Mouse (Mus musculus) Patski (cell line): ENCODE results near the gene Cks1brt. TPM values are rescaled to one million over a fixed set of nuclear protein-coding genes. Genes with fewer than 3 reads are reported as not detected.
"Not testable (repeated sequence)": the region's sequence is repeated elsewhere in the genome, so short reads cannot be mapped to it uniquely, and the experiment has no call there.

ENCODE experiments used
- ATAC-seq: fragments of 100-300 bp; one replicate; pipeline ENCODE4 v1.8.0; 2021
- CTCF ChIA-PET: fragments of 350-600 bp; sonication (Branson Sonifier 250); formaldehyde crosslinking; loops from one replicate; lab custom pipeline; 2022; ENCODE audit warnings: inconsistent platforms; lab: Charles Lee
- POLR2A ChIA-PET: fragments of 350-600 bp; sonication (Branson Sonifier 250); formaldehyde crosslinking; loops from one replicate; lab custom pipeline; 2022; ENCODE audit warnings: antibody characterized with exemption, inconsistent platforms; lab: Charles Lee
- DNase-seq: peaks from one replicate; pipeline ENCODE4 v3.0.0-alpha.2; 2011; ENCODE audit warnings: low read depth, low spot score
- H3K27me3 ChIP-seq: fragments of 371-371 bp; one replicate; pipeline ENCODE4 v1.5.1; 2021
- CTCF ChIP-seq: fragments of 100-300 bp; IDR thresholded peaks from one replicate; pipeline ENCODE4 v1.5.1; 2021
- in situ Hi-C: fragments of 300-500 bp; cut with MboI; formaldehyde crosslinking; loops from 3 replicates; pipeline ENCODE4 v1.11.1; 2018; ENCODE audit warnings: low pct_unique_long_range_greater_than_20kb, mixed read lengths
- polyA plus RNA-seq: library from polyadenylated mRNA; unstranded; gene quantifications from one replicate; pipeline ENCODE4 v1.2.3, GENCODE M21; 2021

The Cks1brt gene
- polyA plus RNA-seq, result 3.8 TPM

DNA sequence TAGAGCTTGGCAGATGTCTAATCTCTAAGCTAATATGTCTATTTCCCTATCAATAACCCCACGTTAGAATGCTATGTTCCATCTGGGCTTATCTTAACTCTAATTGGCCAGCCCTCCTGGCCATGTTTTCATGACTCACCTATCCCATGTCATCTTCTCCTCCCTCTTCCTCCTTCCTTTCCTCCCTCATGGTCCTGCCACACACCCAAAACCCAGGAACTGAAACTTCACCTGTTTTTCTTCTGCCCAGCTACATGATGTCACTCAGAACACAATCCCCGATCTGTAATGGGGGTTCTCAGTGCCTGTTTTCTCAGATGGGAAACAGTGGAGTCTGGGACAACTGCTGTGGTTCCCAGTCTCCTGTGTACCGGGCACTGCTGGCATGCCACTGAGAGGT, at the start of gene Cks1brt:
Cks1brt (plus strand) TSS at position 301 of the 400 bp plus-strand sequence.
- H3K27me3 ChIP-seq, result peaks cover 12% of the 10 kb centered on the region
- no peak for TF ChIP-seq CTCF
- POLR2A ChIA-PET, result no interaction called here
- ATAC-seq, result no peak
- in situ Hi-C loops, result no loop called here
- CTCF ChIA-PET, result no interaction called here
- DNase-seq, result no peak

DNA sequence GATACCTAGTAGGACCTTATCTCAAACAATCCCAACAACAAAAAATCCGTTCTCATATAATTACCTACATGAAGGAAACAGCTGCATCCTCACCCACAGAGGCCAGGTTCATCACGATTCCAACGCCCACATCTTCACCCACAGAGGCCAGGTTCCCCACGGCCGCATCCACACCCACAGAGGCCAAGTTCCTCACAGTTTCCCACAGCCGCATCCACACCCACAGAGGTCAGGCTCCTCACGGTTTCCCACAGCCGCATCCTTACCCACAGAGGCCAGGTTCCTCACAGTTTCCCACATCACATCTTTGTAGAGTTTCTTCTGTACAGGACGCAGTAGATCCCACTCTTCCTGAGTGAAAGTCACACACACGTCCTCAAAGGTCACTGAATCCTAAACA, 38.5 kb upstream of the Cks1brt start:
- ATAC-seq, result no peak
- DNase-seq, result no peak
- ChIA-PET POLR2A (interaction anchor here (0.7 kb wide), 1 partner anchor 15 kb away, joined by 8 read pairs; no protein-coding TSS in a partner anchor), CTCF (no interaction called here)
- in situ Hi-C loops, result no loop called here
- TF ChIP-seq CTCF, result no peak
- no peaks in the 10 kb centered on the region for H3K27me3 ChIP-seq

DNA sequence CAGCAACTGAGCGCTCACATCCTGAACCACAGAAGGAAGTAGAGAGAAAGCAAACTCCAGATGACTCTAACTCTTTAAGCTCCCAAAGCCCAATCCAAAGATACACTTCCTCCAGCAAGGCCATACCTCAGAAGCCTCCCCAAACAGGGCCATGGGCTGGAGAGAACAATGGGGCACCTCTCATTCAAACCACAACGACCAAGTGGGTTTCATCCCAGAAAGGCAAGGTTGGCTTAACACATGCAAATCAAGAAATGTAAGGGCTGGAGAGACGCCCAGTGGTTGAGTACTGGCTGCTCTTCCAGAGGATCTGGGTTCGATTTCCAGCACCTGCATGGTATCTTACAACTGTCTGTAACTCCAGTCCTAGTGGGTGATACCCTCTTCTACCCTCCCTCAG, 36.2 kb upstream of the Cks1brt start:
- ChIA-PET CTCF (no interaction called here), POLR2A (no interaction called here)
- no peak for TF ChIP-seq CTCF
- DNase-seq (no peak), ATAC-seq (no peak)
- in situ Hi-C loops, result no loop called here
- no peaks in the 10 kb centered on the region for H3K27me3 ChIP-seq

DNA sequence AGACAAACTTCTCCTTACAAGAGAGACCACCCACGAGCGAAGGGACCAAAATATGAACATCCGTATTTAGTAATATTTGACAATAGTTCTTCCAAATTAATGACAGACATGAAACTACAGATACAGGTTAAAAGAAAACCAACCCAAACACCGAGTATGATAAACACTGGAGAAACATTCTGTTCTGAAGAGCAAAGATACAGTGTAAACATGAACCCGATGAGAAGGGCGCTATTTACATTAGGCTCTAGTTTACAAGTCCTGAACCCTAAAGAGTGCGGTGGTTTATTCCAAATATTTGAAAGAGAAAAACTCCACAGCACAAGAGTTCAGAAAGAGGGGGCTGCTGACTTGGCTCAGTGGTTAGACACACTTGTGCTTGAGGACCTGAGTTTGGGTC, 34.7 kb upstream of the Cks1brt start:
- no peaks in the 10 kb centered on the region for H3K27me3 ChIP-seq
- POLR2A ChIA-PET, result no interaction called here
- DNase-seq, result no peak
- no peak for ATAC-seq
- in situ Hi-C loops, result no loop called here
- CTCF ChIA-PET, result no interaction called here
- no peak for TF ChIP-seq CTCF

DNA sequence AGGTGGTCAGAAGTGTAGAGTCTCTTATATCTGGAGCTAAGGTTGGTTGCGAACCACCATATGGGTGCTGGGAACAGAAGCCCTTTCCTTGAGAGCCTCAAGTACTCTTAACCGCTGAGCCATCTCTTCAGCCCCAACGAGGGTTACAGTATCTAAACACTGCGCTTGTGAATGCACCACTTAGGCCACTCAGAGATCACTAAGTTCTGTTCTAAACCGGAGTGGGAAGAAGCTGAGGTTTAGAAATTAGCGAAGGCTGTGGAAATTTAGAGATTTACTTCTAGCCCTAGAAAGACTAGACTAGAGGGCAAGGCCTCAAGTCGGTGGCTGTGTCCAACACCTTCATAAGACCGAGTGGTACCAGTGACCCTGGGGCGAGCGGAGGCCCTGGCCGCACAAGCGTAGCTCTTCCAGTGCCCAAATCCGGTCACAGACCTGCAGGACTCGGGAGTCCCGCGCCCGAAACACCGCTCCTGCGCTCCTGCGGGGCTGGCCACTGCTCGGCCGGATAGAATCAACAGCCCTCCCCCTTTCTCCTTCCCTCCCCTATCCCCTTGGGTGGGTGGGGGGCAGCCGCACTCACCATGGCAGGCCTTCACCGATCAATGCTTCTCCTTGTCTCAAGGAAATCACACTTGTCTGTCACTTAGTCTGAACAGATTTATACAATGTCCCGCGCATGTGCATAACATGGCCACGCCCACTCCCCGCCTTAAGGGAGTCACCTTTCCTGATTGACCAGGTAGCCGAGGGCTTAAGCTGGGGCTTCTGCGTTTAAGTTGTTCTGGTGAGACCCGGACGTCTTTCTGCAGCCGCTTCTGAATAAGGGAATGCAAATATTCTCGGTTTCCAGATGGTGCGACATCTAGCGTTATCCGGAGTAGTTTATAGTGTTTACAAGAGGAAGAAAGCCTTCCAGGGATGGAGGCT, 32.4 kb upstream of the Cks1brt start:
- ChIA-PET CTCF (no interaction called here), POLR2A (no interaction called here)
- peak; percentile 17 for DNase-seq
- peak; percentile 47 for ATAC-seq
- TF ChIP-seq CTCF, result peak; percentile 54
- H3K27me3 ChIP-seq, result peaks cover 12% of the 10 kb centered on the region
- in situ Hi-C loops, result no loop called here

DNA sequence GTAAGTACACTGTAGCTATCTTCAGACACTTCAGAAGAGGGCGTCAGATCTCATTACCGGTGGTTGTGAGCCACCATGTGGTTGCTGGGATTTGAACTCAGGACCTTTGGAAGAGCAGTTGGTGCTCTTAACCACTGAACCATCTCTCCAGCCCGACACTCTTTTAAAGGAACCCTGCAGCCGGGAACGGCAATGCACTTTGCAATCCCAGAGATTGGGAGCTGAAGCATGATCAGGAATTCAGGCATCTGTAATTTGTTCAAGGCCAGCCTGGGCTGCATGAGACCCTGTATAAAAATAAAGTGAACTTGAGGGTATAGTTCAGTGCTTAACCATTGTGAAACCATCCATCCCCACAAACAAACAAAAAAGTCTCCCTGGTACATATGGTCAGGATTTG, 31.5 kb upstream of the Cks1brt start:
- ATAC-seq, DNase-seq, CTCF ChIA-PET, in situ Hi-C loops, POLR2A ChIA-PET: not testable (repeated sequence)
- peaks cover 19% of the 10 kb centered on the region for H3K27me3 ChIP-seq

DNA sequence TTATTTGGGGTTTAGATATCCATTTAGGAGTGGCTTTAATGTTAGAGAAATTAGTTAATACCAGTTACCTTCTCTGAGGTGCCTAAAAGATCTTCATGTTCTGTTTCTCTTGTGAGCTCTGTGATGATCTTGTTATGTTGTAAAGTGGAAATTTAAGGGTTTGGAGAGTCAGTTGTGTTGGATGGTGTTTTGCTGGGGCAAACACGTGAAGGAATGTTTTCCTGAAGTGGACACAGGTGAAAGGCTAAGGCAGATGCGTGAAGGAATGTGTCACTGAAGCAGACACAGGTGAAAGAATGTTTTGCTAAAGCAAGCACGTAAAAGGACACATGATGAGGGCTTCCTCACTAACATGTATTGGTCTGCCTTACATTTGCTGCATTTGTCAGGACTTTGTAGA, 28.7 kb upstream of the Cks1brt start, which contains the start of gene Zfp791:
Zfp791 (minus strand) TSS at position 101 of the 400 bp plus-strand sequence.
- ChIA-PET CTCF (no interaction called here), POLR2A (no interaction called here)
- in situ Hi-C loops, result no loop called here

DNA sequence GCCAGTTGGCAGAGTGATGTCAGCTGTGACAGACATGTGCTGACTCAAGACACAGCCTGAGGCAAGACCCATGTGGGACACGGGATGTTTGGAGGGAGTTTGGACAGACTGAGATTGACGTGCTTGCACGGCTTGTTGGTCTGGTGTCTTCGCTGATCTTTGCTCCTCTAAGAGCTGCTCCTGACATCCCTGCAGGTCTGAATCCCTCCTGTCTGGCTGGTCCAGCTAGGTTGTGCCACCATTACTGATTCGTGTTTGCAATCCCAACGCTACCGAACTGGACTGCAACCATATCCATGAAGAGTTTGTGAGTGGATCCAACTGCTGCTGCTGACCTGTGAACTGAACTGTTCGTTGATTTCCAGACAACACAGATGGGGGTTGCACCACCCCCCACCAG, 28.0 kb upstream of the Cks1brt start:
- in situ Hi-C loops, result no loop called here
- peaks cover 19% of the 10 kb centered on the region for H3K27me3 ChIP-seq
- TF ChIP-seq CTCF, result no peak
- DNase-seq, result no peak
- ChIA-PET CTCF (no interaction called here), POLR2A (no interaction called here)
- ATAC-seq, result no peak

More for the DNA sequence above, 28.7 kb upstream of the Cks1brt start, which contains the start of gene Zfp791:
- peaks cover 19% of the 10 kb centered on the region for H3K27me3 ChIP-seq
- no peak for TF ChIP-seq CTCF
- no peak for ATAC-seq
- no peak for DNase-seq

DNA sequence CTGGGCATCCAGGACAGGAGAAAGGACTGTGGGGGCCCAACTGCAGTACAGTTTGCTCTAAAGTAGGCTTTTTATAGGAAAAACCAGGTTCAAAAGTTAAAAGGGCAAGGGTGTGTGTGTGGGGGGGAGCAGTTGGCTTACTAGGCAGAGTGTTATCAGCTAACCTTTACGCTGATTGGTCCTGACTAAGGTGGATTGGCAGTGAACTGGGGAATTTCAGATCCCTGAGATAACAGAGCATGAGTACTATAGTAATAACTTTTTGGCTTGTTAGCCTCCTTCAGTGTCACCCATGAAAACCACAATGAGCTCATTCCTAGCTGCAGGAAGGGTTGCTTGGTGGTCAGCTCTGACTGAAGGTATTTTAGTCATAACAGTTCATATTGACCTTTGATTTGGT, 19.4 kb upstream of the Cks1brt start:
- TF ChIP-seq CTCF, result no peak
- CTCF ChIA-PET, result no interaction called here
- DNase-seq (no peak), ATAC-seq (no peak)
- POLR2A ChIA-PET, result no interaction called here
- in situ Hi-C loops, result no loop called here
- peaks cover 6% of the 10 kb centered on the region for H3K27me3 ChIP-seq

DNA sequence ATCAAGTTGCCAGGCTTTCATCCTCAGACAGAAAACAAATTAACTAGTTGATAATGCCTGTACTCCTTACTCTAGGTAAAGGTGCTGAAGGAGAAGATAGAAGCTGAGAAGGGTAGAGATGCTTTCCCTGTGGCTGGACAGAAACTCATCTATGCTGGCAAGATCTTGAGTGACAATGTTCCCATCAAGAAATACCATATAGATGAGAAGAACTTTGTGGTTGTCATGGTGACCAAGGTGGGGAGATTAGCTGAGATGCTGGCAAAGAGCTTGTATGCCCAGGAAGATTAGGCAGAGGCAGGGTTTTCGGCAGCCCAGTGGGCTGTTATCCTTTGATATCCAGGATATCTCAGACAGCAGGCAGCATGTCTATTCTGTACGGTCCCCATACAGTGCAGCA, 16.0 kb upstream of the Cks1brt start:
- POLR2A ChIA-PET, ATAC-seq: not testable (repeated sequence)

DNA sequence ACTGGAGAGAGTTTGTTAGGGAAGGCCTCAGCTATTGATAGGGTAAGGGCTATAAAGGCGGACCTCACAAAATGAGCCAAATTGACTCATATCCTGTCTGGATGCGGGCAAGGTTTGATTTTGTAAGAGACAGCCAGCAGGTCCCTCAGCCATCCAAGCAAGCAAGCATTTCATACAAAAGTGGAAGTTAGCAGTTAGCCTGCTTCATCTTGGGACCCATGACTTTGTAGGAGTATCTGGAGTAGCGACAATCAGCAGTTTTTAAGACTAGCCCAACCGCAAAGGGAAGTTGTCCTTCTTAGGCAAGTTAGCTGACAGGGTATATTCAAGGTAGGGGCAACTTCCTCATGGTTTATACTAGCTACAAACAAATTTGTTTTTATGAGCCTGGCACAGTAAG, 9.2 kb upstream of the Cks1brt start:
- H3K27me3 ChIP-seq, result no peaks in the 10 kb centered on the region
- TF ChIP-seq CTCF, result no peak
- POLR2A ChIA-PET, result no interaction called here
- ATAC-seq, result no peak
- in situ Hi-C loops, result no loop called here
- CTCF ChIA-PET, result interaction anchor here (1.2 kb wide), 1 partner anchor 8 kb away, joined by 3 read pairs; no protein-coding TSS in a partner anchor
- DNase-seq, result no peak

More for the DNA sequence above, 16.0 kb upstream of the Cks1brt start:
- in situ Hi-C loops, CTCF ChIA-PET, DNase-seq, H3K27me3 ChIP-seq: not testable (repeated sequence)
